Mouse (Mus musculus): Measurements from ENCODE around the gene Tbkbp1. TPM values are rescaled to one million over a fixed set of nuclear protein-coding genes. Genes with fewer than 3 reads are reported as not detected.

Tbkbp1 gene
- total and polyA plus RNA-seq, 3 experiments = 0.44 to 5.7 (median 3.1) TPM

DNA sequence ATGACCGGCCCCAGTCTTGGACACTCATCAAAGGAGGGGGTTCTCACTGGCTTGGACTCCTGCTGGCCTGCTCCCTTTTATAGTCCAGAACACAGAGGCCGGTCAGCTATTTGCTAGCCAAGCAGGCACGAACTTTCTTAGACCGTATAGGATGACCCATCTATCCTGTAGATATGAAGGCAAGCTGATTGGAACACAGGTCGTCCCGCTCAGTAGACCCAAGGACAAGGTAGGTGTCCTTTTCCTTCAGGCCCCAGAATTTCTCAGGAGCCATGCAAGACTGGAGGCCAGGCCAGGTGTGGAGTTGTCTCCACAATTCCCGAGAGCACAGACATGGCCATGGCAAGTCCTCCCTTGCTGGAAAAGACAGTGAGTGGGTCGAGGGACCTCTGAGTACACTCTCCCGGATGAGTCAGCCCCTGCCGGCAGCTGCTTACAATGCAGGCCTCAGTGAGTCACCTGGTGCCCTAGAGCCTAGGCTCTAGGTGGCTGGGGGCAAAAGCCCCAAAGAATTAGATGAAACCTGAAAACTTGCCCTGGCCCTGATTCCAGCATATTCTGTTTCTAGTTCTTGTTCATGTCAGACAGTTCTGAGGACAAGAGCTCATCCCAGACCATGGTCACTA lies 1.5 kb upstream of the Tbkbp1 start:
- 0 out of 2 replicates have a peak, but pooled peaks have one; percentile 15 for TF ChIP-seq ZMIZ1 (IDR thresholded peaks at IDR 0.05; ENCODE audit: low read depth, low read length)
- TF ChIP-seq POLR2AphosphoS2 (IDR thresholded peaks at IDR 0.05; ENCODE audit: low read depth, low read length) = 0 out of 2 replicates have a peak, but pooled peaks have one; percentile 73
- peak; percentile 50 for TF ChIP-seq RAD21 (IDR thresholded peaks at IDR 0.05; ENCODE audit: low read depth, low read length)
- no peak for TF ChIP-seq E2F4 (IDR thresholded peaks at IDR 0.05; ENCODE audit: insufficient replicate concordance, low read depth, low read length)
- TF ChIP-seq CTCF (conservative IDR thresholded peaks at IDR 0.05 in 1 of 2, IDR thresholded peaks at IDR 0.05 in 1 of 2; ENCODE audit: low read depth in 2 of 2, low read length in 2 of 2) = peak in 1 of 2 experiments; percentile 70; a peak in 2 of 4 replicates
- TF ChIP-seq SMC3 (IDR thresholded peaks at IDR 0.05; ENCODE audit: low read depth, low read length) = peak; percentile 56
- no peak for TF ChIP-seq RCOR1 (conservative IDR thresholded peaks at IDR 0.05; ENCODE audit: low read depth, low read length)
- H3K79me2 ChIP-seq (replicated peaks; ENCODE audit: control insufficient read depth, extremely low read depth, insufficient read depth, poor library complexity, severe bottlenecking) = no peaks in the 10 kb centered on the region
- no peak overlapping the region for H3K4me3 ChIP-seq (replicated peaks in 1 of 3; ENCODE audit: low read depth in 2 of 3, low read length in 2 of 3, poor library complexity in 1 of 3)
- in situ Hi-C loops (cut with MboI; ENCODE audit: low pct_ligation_motif_present, low pct_unique_long_range_greater_than_20kb, low sequenced_read_pairs) = no loop called here
- peaks cover 4% of the 10 kb centered on the region for H3K9me3 ChIP-seq (replicated peaks; ENCODE audit: low read length)
- dilution Hi-C loops (cut with MboI; ENCODE audit: extremely low pct_ligation_motif_present, extremely low pct_unique_long_range_greater_than_20kb, low sequenced_read_pairs) = no loop called here
- H3K9ac ChIP-seq (ENCODE audit: insufficient read depth, low read depth) = no peak overlapping the region
- H3K4me1 ChIP-seq (ENCODE audit: control insufficient read depth in 1 of 2, insufficient read depth in 2 of 2) = peaks cover 17 to 24% of the 10 kb centered on the region in 2 experiments
- H3K36me3 ChIP-seq (replicated peaks in 1 of 2; ENCODE audit: control insufficient read depth in 1 of 2, insufficient read depth in 1 of 2, low read length in 1 of 2) = peaks cover 17 to 43% of the 10 kb centered on the region in 2 experiments
- no peak overlapping the region for H3K27ac ChIP-seq (ENCODE audit: insufficient read depth, low read depth)
- peak; percentile 58 for DNase-seq (ENCODE audit: extremely low read depth)
- H3K27me3 ChIP-seq (replicated peaks) = peaks cover 31% of the 10 kb centered on the region
- H3K4me2 ChIP-seq (ENCODE audit: insufficient read depth, low read depth, poor library complexity, severe bottlenecking) = no peak overlapping the region

DNA sequence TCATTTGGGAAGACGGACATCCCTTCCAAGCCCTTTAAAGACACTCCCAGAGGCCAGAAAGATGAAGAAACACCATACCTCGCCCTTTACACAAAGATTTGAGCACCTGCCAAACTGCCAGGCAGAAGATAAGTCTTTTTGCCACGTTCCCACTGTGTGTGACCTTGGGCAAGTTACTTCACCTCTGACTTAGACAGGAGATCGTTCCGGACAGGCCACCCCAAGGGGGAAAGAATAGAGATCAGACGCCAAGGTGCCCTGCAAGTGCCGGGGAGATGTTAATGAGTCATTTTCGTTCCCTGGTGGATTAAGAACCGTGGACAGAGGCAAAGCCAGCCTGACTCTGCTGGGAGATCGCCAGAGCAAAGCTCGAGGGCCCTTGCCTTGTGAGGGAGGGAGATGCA lies 730 bp upstream of the Tbkbp1 start:
- Histone ChIP-seq H3K79me2 (replicated peaks; ENCODE audit: control insufficient read depth, extremely low read depth, insufficient read depth, poor library complexity, severe bottlenecking) (no peaks in the 10 kb centered on the region), H3K9ac (ENCODE audit: insufficient read depth, low read depth) (no peak overlapping the region), H3K27me3 (replicated peaks) (peaks cover 31% of the 10 kb centered on the region), H3K27ac (ENCODE audit: insufficient read depth, low read depth) (no peak overlapping the region), H3K36me3 (replicated peaks in 1 of 2; ENCODE audit: control insufficient read depth in 1 of 2, insufficient read depth in 1 of 2, low read length in 1 of 2) (peaks cover 9 to 35% of the 10 kb centered on the region in 2 experiments), H3K4me1 (ENCODE audit: control insufficient read depth in 1 of 2, insufficient read depth in 2 of 2) (peaks cover 17 to 24% of the 10 kb centered on the region in 2 experiments), H3K4me3 (replicated peaks in 1 of 3; ENCODE audit: low read depth in 2 of 3, low read length in 2 of 3, poor library complexity in 1 of 3) (no peak overlapping the region), H3K9me3 (replicated peaks; ENCODE audit: low read length) (peaks cover 4% of the 10 kb centered on the region), H3K4me2 (ENCODE audit: insufficient read depth, low read depth, poor library complexity, severe bottlenecking) (peak overlapping the region; percentile 81)
- in situ Hi-C loops (cut with MboI; ENCODE audit: low pct_ligation_motif_present, low pct_unique_long_range_greater_than_20kb, low sequenced_read_pairs) = no loop called here
- TF ChIP-seq NELFE (IDR thresholded peaks at IDR 0.05; ENCODE audit: low read depth, low read length) = no peak
- no peak for TF ChIP-seq KAT2A (IDR thresholded peaks at IDR 0.05; ENCODE audit: insufficient replicate concordance, low read length)
- TF ChIP-seq SMC3 (IDR thresholded peaks at IDR 0.05; ENCODE audit: low read depth, low read length) = no peak
- TF ChIP-seq E2F4 (IDR thresholded peaks at IDR 0.05; ENCODE audit: insufficient replicate concordance, low read depth, low read length) = no peak
- no peak for TF ChIP-seq EP300 (IDR thresholded peaks at IDR 0.05; ENCODE audit: low read length)
- TF ChIP-seq CTCF (conservative IDR thresholded peaks at IDR 0.05 in 1 of 2, IDR thresholded peaks at IDR 0.05 in 1 of 2; ENCODE audit: low read depth in 2 of 2, low read length in 2 of 2) = no peak
- TF ChIP-seq CHD1 (IDR thresholded peaks at IDR 0.05; ENCODE audit: low read depth, low read length) = no peak
- TF ChIP-seq ZC3H11A (IDR thresholded peaks at IDR 0.05; ENCODE audit: low read depth, low read length) = no peak
- no peak for TF ChIP-seq MAZ (IDR thresholded peaks at IDR 0.05; ENCODE audit: low read depth, low read length)
- no peak for TF ChIP-seq UBTF (IDR thresholded peaks at IDR 0.05; ENCODE audit: low read depth, low read length)
- TF ChIP-seq JUN (IDR thresholded peaks at IDR 0.05; ENCODE audit: insufficient read depth, low read depth, low read length) = no peak
- TF ChIP-seq MAFK (IDR thresholded peaks at IDR 0.05; ENCODE audit: insufficient replicate concordance, low read length) = no peak
- TF ChIP-seq ETS1 (conservative IDR thresholded peaks at IDR 0.05; ENCODE audit: low read depth, low read length) = no peak
- no peak for TF ChIP-seq MEF2A (IDR thresholded peaks at IDR 0.05; ENCODE audit: borderline replicate concordance, low read depth, low read length)
- TF ChIP-seq JUND (conservative IDR thresholded peaks at IDR 0.05; ENCODE audit: low read depth, low read length) = no peak
- TF ChIP-seq PAX5 (IDR thresholded peaks at IDR 0.05; ENCODE audit: low read length) = no peak
- no peak for TF ChIP-seq USF1 (IDR thresholded peaks at IDR 0.05; ENCODE audit: low read depth, low read length)
- no peak for TF ChIP-seq TBP (conservative IDR thresholded peaks at IDR 0.05; ENCODE audit: low read depth, low read length)
- no peak for DNase-seq (ENCODE audit: extremely low read depth)
- dilution Hi-C loops (cut with MboI; ENCODE audit: extremely low pct_ligation_motif_present, extremely low pct_unique_long_range_greater_than_20kb, low sequenced_read_pairs) = no loop called here

All from CH12.LX (cell line).